Mouse (Mus musculus): Measurements from ENCODE around the gene Scarf2. TPM values are rescaled to one million over a fixed set of nuclear protein-coding genes. Genes with fewer than 3 reads are reported as not detected.

The Scarf2 gene
- total RNA-seq, 2 experiments from 2014 or later, result 3.6 to 4.5 TPM

- intact Hi-C loops (cut with DNase I), result no loop called here
Measured at GRCm38 (mm10) chr16:17828229-17828628, 31.1 kb downstream of the Scarf2 start.

DNA sequence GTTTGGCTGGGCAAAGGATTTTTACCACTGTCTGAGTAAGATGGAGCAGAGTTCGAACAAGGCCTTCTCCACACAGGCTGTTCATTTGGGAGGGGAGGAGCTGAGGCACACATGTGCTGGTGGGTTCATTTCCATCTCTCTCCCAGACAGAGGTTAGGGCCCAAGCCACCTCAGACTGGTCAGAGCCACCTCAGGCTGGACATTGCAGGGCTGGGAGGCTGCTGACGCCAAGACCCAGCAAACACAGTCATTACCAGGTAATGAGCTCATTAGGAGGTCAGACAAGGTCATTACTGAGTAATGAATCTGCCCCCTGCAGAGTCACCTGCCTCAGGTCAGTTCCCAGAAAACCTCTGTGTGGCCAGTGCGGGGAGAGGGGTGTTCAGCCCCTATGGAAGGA, 31.8 kb downstream of the Scarf2 start:
- DNase-seq, result no peak
- intact Hi-C loops (cut with DNase I), result no loop called here

More at GRCm38 (mm10) chr16:17828229-17828628, 31.1 kb downstream of the Scarf2 start:
- no peak for DNase-seq

DNA sequence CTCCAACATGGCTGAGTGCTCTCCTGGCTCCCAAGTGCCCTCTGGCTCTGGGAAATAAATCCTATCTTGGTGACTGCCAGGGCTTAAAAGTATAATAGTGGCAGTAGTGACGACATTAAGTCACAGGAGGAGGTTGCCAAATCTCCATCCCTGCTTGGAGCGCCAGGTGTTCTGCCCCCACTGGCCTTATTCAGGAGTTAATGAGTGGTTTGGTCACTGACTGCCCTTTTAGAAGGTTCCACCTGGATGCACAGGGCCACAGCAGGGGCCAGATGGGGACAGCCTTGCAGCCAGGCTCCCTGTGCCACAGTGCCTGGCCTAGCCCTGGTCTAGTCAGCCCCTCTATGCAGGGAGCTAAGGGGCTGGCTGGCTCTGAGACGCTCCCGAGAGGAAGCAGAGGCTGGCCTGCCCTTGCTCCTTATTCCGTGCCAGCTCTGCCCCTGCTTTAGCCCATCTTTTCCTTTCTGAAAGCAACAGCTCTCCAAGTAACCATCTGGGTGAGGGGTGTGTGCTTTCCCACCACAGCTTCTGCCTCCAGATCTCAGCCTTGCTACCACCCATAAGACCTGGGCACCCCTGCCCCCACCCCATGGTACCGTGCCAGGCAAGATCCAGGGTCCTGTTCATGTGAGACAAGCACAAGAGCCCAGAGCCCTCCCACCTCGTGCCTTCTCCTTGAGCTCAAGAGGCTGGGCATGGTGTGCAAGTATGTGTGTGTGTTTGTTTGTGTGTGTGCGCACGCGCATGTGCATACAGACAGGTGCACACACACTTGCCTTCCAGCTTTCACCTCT, 33.5 kb downstream of the Scarf2 start:
- intact Hi-C loops (cut with DNase I), result no loop called here
- no peak for DNase-seq

- intact Hi-C loops (cut with DNase I), result no loop called here
- DNase-seq, result no peak
Measured at GRCm38 (mm10) chr16:17831781-17832180, 34.7 kb downstream of the Scarf2 start.

DNA sequence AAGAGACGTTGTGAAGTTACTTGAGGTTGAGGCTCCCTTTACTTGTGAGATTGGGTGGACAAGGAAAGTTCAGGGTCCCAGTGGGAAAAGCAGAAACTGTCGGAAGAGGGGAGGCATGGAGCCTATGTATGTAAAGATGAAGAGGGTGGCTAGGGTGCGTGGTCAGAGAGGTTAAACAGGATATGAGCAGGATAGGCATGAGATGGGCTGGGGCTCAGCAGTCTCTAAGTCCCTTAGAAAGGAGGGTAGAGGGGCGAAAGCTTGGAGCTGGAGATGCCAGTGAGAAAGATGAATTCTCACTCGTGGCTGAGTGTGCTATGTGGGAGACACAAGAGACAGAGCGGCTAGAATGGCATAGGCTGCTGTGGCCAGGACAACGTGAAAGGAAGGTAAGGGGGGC, 35.7 kb downstream of the Scarf2 start, which contains the start of gene B830017H08Rik:
B830017H08Rik (plus strand) TSS at position 301 of the 400 bp plus-strand sequence.
- intact Hi-C loops (cut with DNase I), result no loop called here
- DNase-seq, result no peak

DNA sequence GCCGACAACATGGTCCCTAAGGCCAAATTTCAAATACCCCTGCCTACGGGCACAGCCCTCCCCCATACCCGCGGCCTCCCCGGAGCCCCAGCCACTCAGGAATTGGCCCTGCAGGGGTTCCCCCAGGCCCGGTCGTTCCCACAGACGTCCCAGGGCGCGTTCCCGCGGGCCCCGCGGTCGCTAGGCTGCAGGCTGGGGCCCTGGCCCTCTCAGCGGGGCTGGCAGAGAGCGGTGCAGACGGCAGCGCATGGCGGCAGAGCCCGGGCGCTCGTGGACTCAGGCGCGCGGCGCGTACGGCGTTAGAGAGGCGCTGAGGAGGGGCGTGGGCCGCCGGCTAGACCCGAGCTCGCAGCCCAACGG, 36.2 kb downstream of the Scarf2 start:
- no peak for DNase-seq
- intact Hi-C loops (cut with DNase I), result no loop called here

- DNase-seq, result no peak
- intact Hi-C loops (cut with DNase I), result no loop called here
Measured at GRCm38 (mm10) chr16:17833681-17834399, 36.8 kb downstream of the Scarf2 start.

GRCm38 (mm10) chr16:17834543-17834942, 37.5 kb downstream of the Scarf2 start:
- no peak for DNase-seq
- intact Hi-C loops (cut with DNase I), result no loop called here

GRCm38 (mm10) chr16:17835481-17835880, 38.4 kb downstream of the Scarf2 start:
- intact Hi-C loops (cut with DNase I), result no loop called here

DNA sequence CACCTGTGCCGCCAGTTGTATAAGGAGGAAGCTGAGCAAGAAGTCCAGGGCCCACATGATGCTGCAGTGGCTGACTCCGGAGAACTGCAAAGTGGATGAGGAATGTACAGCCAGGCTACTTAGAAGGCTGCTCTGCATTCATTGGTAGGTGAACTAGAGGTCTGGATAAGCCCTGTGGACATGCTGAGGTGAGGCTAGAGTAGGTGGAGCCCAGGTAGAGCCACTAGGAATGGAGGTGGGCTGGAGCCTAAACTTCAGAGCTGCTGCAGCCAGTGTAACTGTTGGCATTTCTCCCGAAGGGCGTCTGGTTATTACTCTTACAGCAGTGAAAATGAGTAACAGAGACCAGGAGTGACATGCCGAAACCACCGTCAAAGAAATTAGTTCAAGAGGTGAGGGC, 41.0 kb downstream of the Scarf2 start, which contains the start of gene Car15:
Car15 (minus strand) TSS at position 314 of the 400 bp plus-strand sequence.
- intact Hi-C loops (cut with DNase I), result no loop called here
- DNase-seq, result no peak

More at GRCm38 (mm10) chr16:17835481-17835880, 38.4 kb downstream of the Scarf2 start:
- no peak for DNase-seq

- DNase-seq, result peak; percentile 35 to 39
- intact Hi-C loops (cut with DNase I), result no loop called here
Measured at GRCm38 (mm10) chr16:17839976-17840375, 42.9 kb downstream of the Scarf2 start.

- no peak for DNase-seq
Measured at GRCm38 (mm10) chr16:17842437-17842836, 45.4 kb downstream of the Scarf2 start.

GRCm38 (mm10) chr16:17843701-17844365, 46.8 kb downstream of the Scarf2 start:
- intact Hi-C loops (cut with DNase I), result no loop called here
- no peak for DNase-seq

More at GRCm38 (mm10) chr16:17842437-17842836, 45.4 kb downstream of the Scarf2 start:
- intact Hi-C loops (cut with DNase I), result no loop called here

DNA sequence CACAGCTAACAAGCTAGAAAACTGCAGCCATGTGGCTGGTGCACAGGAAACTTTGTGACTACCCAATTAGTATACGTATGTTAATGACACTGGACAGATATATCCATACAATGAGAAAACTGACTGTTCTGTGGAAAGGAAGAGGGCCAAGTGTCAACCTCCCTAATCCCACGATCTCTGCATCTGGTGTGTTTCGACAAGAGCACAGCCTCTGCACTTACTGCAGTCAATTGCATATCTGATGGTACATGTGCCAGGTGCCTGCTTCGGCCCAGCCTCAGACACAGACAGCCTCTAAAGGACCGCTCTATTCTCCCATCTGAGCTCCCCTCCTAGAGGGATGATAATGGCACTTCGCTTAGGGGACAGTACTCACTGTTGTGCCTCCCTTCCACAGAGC, 51.3 kb downstream of the Scarf2 start:
- no peak for DNase-seq
- intact Hi-C loops (cut with DNase I), result loop anchor here (5.0 kb wide), 1 partner anchor 66 kb away; no protein-coding TSS in a partner anchor

DNA sequence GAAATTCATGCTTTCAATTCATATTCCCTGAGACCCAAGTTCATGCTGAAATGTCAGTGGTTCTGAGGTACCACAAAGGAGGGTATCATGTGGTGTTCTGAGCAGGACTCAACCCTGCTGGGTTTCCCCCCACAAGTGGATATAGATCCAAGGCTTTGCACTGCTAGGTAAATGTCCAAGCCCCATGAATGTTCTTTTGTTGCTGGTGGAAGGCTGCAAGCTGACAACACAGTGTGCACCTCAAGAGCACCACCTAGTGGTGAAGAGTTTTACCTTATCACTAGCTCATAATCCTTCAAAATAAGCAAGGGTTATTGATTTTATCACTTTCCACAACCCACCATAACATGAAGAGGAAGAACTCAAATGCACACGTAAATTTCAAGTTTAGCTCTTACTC, 51.8 kb downstream of the Scarf2 start:
- intact Hi-C loops (cut with DNase I), result loop anchor here (5.0 kb wide), 1 partner anchor 67 kb away; no protein-coding TSS in a partner anchor
- DNase-seq, result no peak

- intact Hi-C loops (cut with DNase I), result loop anchor here (5.0 kb wide), 1 partner anchor 67 kb away; no protein-coding TSS in a partner anchor
- no peak for DNase-seq
Measured at GRCm38 (mm10) chr16:17849486-17849885, 52.4 kb downstream of the Scarf2 start.

DNA sequence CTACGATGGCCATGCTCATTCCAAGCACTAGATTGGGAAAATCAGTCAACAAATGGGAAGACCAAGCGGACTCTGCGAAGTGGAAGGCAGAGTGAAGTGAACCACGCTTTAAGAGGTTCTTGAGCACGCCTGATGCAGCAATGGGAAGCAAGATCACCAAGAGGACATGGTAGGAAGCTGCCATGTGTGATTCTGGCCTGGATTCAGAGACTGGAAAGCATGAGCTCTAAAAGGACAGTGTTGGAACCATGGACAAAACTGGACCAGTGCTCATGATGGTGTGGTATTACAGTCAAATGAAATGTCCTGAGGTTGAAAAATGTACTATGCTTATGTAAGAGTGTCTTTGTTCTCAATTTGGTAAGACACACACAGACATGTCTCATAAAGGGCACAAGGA, 54.2 kb downstream of the Scarf2 start:
- intact Hi-C loops (cut with DNase I), result no loop called here

DNA sequence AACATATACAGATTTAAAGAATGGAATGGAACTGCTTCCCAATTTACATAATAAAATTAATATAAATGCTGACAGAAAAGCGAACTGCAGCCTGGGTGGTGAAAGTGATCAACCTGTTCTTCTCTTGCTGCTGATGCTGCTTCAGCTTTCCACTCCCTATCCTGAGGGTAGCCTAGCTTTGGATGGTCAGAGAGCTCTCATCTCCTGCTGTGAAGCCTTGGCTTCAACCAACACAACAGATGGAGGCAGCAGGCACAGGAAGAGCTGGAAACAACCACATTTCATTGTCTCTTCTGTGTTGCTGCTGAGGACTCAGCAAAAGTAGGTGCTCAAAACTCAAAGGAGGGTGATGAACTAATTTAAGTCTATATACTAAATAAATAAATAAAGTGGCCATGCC, 54.8 kb downstream of the Scarf2 start:
- no peak for DNase-seq
- intact Hi-C loops (cut with DNase I), result no loop called here

More for the DNA sequence above, 54.2 kb downstream of the Scarf2 start:
- no peak for DNase-seq

DNA sequence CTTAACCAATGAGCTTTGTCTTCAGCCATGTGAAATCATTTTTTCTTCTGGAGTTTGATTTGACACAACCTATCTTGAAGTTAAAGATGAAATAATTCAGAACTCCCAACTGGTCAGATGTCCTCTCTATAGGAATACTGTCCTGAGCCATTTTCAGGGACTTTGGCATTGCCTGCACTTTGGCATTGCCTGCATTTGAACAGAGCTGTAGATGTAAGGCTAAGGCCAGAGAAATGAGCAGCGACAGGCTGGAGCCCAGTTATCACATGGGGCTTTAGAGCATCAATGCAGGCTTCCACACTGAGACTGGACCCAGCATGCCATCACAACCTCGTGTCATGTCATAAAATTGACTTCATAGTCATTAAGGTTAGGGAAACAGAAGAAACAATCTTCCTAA, 56.2 kb downstream of the Scarf2 start:
- intact Hi-C loops (cut with DNase I), result no loop called here
- no peak for DNase-seq

- intact Hi-C loops (cut with DNase I), result no loop called here
- DNase-seq, result no peak
Measured at GRCm38 (mm10) chr16:17857157-17857556, 60.1 kb downstream of the Scarf2 start.
